Mouse (Mus musculus) right cerebral cortex, postnatal 4 days (tissue): ENCODE data around the gene Ccn2.

Experiments used
- DNase-seq: peaks from one replicate; pipeline ENCODE4 v3.0.0-alpha.2; 2022

Gene Ccn2

GRCm38 (mm10) chr10:24642796-24643580 lies 47.7 kb downstream of the Ccn2 start:
- DNase-seq = no peak

GRCm38 (mm10) chr10:24645169-24645568 lies 49.9 kb downstream of the Ccn2 start:
- DNase-seq = no peak
